Mouse (Mus musculus): ENCODE measurements at regions not wholly inside any gene's neighbourhood (a gene's known extent, or its start where the extent isn't known, plus 50 kb on each side); places are given as distances from the start of the nearest gene placed in this dataset.
A peak's percentile ranks its signal among the peaks of the same experiment; 100 is the strongest.
"Not testable (repeated sequence)": the region's sequence is repeated elsewhere in the genome, so short reads cannot be mapped to it uniquely, and the experiment has no call there.

- H3K4me2 ChIP-seq (replicated peaks); H3K4me3 ChIP-seq (replicated peaks); H3K27me3 ChIP-seq (replicated peaks); H3K36me3 ChIP-seq; H3K4me1 ChIP-seq (replicated peaks); ATAC-seq; H3K9me3 ChIP-seq; H3K9ac ChIP-seq; H3K27ac ChIP-seq: not testable (repeated sequence)
- WGBS, result 53% methylated on average over 5 of the region's 5 CpGs
Measured at GRCm38 (mm10) chr12:113701841-113702240, 158.1 kb downstream of the Adam6a start.

- H3K36me3 ChIP-seq; H3K27me3 ChIP-seq (replicated peaks); H3K4me1 ChIP-seq (replicated peaks); H3K9me3 ChIP-seq; ATAC-seq; H3K4me2 ChIP-seq (replicated peaks); H3K27ac ChIP-seq; H3K4me3 ChIP-seq (replicated peaks); H3K9ac ChIP-seq: not testable (repeated sequence)
- WGBS, result 0% methylated on average over 1 of the region's 1 CpGs
Measured at GRCm38 (mm10) chr12:113716406-113716805, 172.7 kb downstream of the Adam6a start.

- no peaks in the 10 kb centered on the region for H3K4me1 ChIP-seq (replicated peaks)
- H3K9ac ChIP-seq, result no peak overlapping the region
- H3K36me3 ChIP-seq, result no peaks in the 10 kb centered on the region
- 71% methylated on average over 4 of the region's 4 CpGs for WGBS
- no peaks in the 10 kb centered on the region for H3K27me3 ChIP-seq (replicated peaks)
- H3K4me2 ChIP-seq (replicated peaks), result no peak overlapping the region
- ATAC-seq, result no peak
- no peak overlapping the region for H3K27ac ChIP-seq
- no peaks in the 10 kb centered on the region for H3K9me3 ChIP-seq
- no peak overlapping the region for H3K4me3 ChIP-seq (replicated peaks)
Measured at GRCm38 (mm10) chr12:113735847-113736246, 192.1 kb downstream of the Adam6a start.

GRCm38 (mm10) chr12:113746277-113746676 is 202.6 kb downstream of the Adam6a start:
- no peaks in the 10 kb centered on the region for H3K36me3 ChIP-seq
- peak; percentile 78 for ATAC-seq
- WGBS, result 78% methylated on average over 1 of the region's 1 CpGs

GRCm38 (mm10) chr12:113747987-113748386 is 204.3 kb downstream of the Adam6a start:
- Histone ChIP-seq H3K36me3 (no peaks in the 10 kb centered on the region), H3K4me2 (replicated peaks) (no peak overlapping the region), H3K9me3 (no peaks in the 10 kb centered on the region), H3K4me1 (replicated peaks) (no peaks in the 10 kb centered on the region), H3K4me3 (replicated peaks) (no peak overlapping the region), H3K27ac (no peak overlapping the region), H3K27me3 (replicated peaks) (no peaks in the 10 kb centered on the region), H3K9ac (no peak overlapping the region)
- ATAC-seq, result peak; percentile 85

More at GRCm38 (mm10) chr12:113746277-113746676, 202.6 kb downstream of the Adam6a start:
- Histone ChIP-seq H3K4me2 (replicated peaks) (no peak overlapping the region), H3K9me3 (no peaks in the 10 kb centered on the region), H3K4me3 (replicated peaks) (no peak overlapping the region), H3K9ac (no peak overlapping the region), H3K27me3 (replicated peaks) (no peaks in the 10 kb centered on the region), H3K4me1 (replicated peaks) (no peaks in the 10 kb centered on the region), H3K27ac (no peak overlapping the region)

GRCm38 (mm10) chr12:113769587-113769986 is 225.9 kb downstream of the Adam6a start:
- Histone ChIP-seq H3K9ac (no peak overlapping the region), H3K36me3 (no peaks in the 10 kb centered on the region), H3K27me3 (replicated peaks) (no peaks in the 10 kb centered on the region), H3K27ac (no peak overlapping the region), H3K4me2 (replicated peaks) (no peak overlapping the region), H3K4me1 (replicated peaks) (no peaks in the 10 kb centered on the region), H3K4me3 (replicated peaks) (no peak overlapping the region), H3K9me3 (no peaks in the 10 kb centered on the region)
- 50% methylated on average over 1 of the region's 1 CpGs for WGBS
- ATAC-seq, result no peak

GRCm38 (mm10) chr12:113795876-113796275 is 252.2 kb downstream of the Adam6a start:
- not testable (repeated sequence) for H3K4me3 ChIP-seq (replicated peaks); H3K4me2 ChIP-seq (replicated peaks); H3K9me3 ChIP-seq; H3K27ac ChIP-seq; ATAC-seq; H3K36me3 ChIP-seq; H3K27me3 ChIP-seq (replicated peaks); H3K9ac ChIP-seq; H3K4me1 ChIP-seq (replicated peaks)
- WGBS, result 0% methylated on average over 1 of the region's 1 CpGs

GRCm38 (mm10) chr12:113826377-113826776 is 282.7 kb downstream of the Adam6a start:
- H3K9me3 ChIP-seq, result no peaks in the 10 kb centered on the region
- no peak overlapping the region for H3K4me2 ChIP-seq (replicated peaks)
- no peaks in the 10 kb centered on the region for H3K36me3 ChIP-seq
- H3K27ac ChIP-seq, result no peak overlapping the region
- H3K9ac ChIP-seq, result no peak overlapping the region
- H3K27me3 ChIP-seq (replicated peaks), result no peaks in the 10 kb centered on the region
- WGBS, result 63% methylated on average over 5 of the region's 5 CpGs
- H3K4me1 ChIP-seq (replicated peaks), result no peaks in the 10 kb centered on the region
- H3K4me3 ChIP-seq (replicated peaks), result no peak overlapping the region
- no peak for ATAC-seq

GRCm38 (mm10) chr12:113858893-113859292 is 315.2 kb downstream of the Adam6a start:
- no peaks in the 10 kb centered on the region for H3K27me3 ChIP-seq (replicated peaks)
- H3K27ac ChIP-seq, result no peak overlapping the region
- H3K36me3 ChIP-seq, result no peaks in the 10 kb centered on the region
- ATAC-seq, result no peak
- WGBS, result 56% methylated on average over 4 of the region's 4 CpGs
- H3K4me2 ChIP-seq (replicated peaks), result no peak overlapping the region
- H3K4me1 ChIP-seq (replicated peaks), result no peaks in the 10 kb centered on the region
- no peak overlapping the region for H3K4me3 ChIP-seq (replicated peaks)
- H3K9ac ChIP-seq, result no peak overlapping the region
- no peaks in the 10 kb centered on the region for H3K9me3 ChIP-seq

GRCm38 (mm10) chr12:113878826-113879225 is 335.1 kb downstream of the Adam6a start:
- no peaks in the 10 kb centered on the region for H3K36me3 ChIP-seq
- no peak for ATAC-seq
- no peaks in the 10 kb centered on the region for H3K4me1 ChIP-seq (replicated peaks)
- no peak overlapping the region for H3K27ac ChIP-seq
- no peak overlapping the region for H3K4me2 ChIP-seq (replicated peaks)
- no peak overlapping the region for H3K4me3 ChIP-seq (replicated peaks)
- no peak overlapping the region for H3K9ac ChIP-seq
- H3K27me3 ChIP-seq (replicated peaks), result no peaks in the 10 kb centered on the region
- no peaks in the 10 kb centered on the region for H3K9me3 ChIP-seq
- 25% methylated on average over 2 of the region's 2 CpGs for WGBS

- no peaks in the 10 kb centered on the region for H3K27me3 ChIP-seq (replicated peaks)
- no peak overlapping the region for H3K27ac ChIP-seq
- H3K4me2 ChIP-seq (replicated peaks), result no peak overlapping the region
- 43% methylated on average over 4 of the region's 4 CpGs for WGBS
- H3K9me3 ChIP-seq, result no peaks in the 10 kb centered on the region
- H3K9ac ChIP-seq, result no peak overlapping the region
- no peaks in the 10 kb centered on the region for H3K36me3 ChIP-seq
- no peak for ATAC-seq
- H3K4me3 ChIP-seq (replicated peaks), result no peak overlapping the region
- no peaks in the 10 kb centered on the region for H3K4me1 ChIP-seq (replicated peaks)
Measured at GRCm38 (mm10) chr12:113896152-113896551, 352.4 kb downstream of the Adam6a start.

- Histone ChIP-seq H3K9ac (no peak overlapping the region), H3K4me1 (replicated peaks) (no peaks in the 10 kb centered on the region), H3K27me3 (replicated peaks) (no peaks in the 10 kb centered on the region), H3K4me3 (replicated peaks) (no peak overlapping the region), H3K9me3 (no peaks in the 10 kb centered on the region), H3K4me2 (replicated peaks) (no peak overlapping the region), H3K27ac (no peak overlapping the region), H3K36me3 (no peaks in the 10 kb centered on the region)
- 0 out of 2 replicates have a peak, but pooled peaks have one; percentile 47 for ATAC-seq
Measured at GRCm38 (mm10) chr12:113906459-113906858, 362.8 kb downstream of the Adam6a start.

- WGBS, result 63% methylated on average over 1 of the region's 1 CpGs
- H3K4me2 ChIP-seq (replicated peaks), result no peak overlapping the region
- no peaks in the 10 kb centered on the region for H3K27me3 ChIP-seq (replicated peaks)
- no peaks in the 10 kb centered on the region for H3K36me3 ChIP-seq
- no peak for ATAC-seq
- no peaks in the 10 kb centered on the region for H3K4me1 ChIP-seq (replicated peaks)
- no peak overlapping the region for H3K4me3 ChIP-seq (replicated peaks)
- H3K27ac ChIP-seq, result no peak overlapping the region
- no peak overlapping the region for H3K9ac ChIP-seq
- no peaks in the 10 kb centered on the region for H3K9me3 ChIP-seq
Measured at GRCm38 (mm10) chr12:113907751-113908150, 364.0 kb downstream of the Adam6a start.

GRCm38 (mm10) chr12:113911770-113912169 is 368.1 kb downstream of the Adam6a start:
- Histone ChIP-seq H3K4me3 (replicated peaks) (no peak overlapping the region), H3K36me3 (no peaks in the 10 kb centered on the region)
- 39% methylated on average over 3 of the region's 3 CpGs for WGBS

More at GRCm38 (mm10) chr12:113911770-113912169, 368.1 kb downstream of the Adam6a start:
- no peak for ATAC-seq
- no peak overlapping the region for H3K4me2 ChIP-seq (replicated peaks)
- H3K27me3 ChIP-seq (replicated peaks), result no peaks in the 10 kb centered on the region
- no peaks in the 10 kb centered on the region for H3K4me1 ChIP-seq (replicated peaks)
- H3K27ac ChIP-seq, result no peak overlapping the region
- H3K9me3 ChIP-seq, result no peaks in the 10 kb centered on the region
- no peak overlapping the region for H3K9ac ChIP-seq

Measured in intestine, embryonic 15.5 days (tissue).